Comparison of ENCODE assay signal across 10 mouse cellular contexts in the genomic region with DNA sequence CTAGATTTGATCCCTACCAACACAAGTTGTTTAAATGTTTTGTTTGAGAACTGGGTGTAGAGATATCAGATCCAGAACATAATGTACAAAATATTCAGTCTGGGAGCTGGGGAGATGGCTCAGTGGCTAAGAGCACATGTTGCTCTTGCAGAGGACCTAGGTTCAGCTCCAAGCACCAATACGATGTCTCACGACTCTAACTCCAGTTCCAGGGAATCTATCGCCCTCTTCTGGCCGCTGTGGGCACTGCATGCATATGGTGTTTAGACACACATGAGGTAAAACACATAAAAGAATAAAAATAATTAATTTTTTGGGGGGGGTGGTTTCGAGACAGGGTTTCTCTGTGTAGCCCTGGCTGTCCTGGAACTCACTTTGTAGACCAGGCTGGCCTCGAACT. TPM values are rescaled to one million over a fixed set of nuclear protein-coding genes. Genes with fewer than 3 reads are reported as not detected.
A peak's percentile ranks its signal among the peaks of the same experiment; 100 is the strongest.
DNase-seq lines count a peak whose midpoint lies in the region; ATAC-seq and TF ChIP-seq lines count a peak whose summit lies in the region.
"Had no signal": no experiment of that assay in that cellular context is flagged by ENCODE, and none has a peak within 500 bp of the region (broad histone marks: within the 10 kb centered on the region; RNA-seq: fewer than 3 reads in every experiment).

No protein-coding gene starts in this region.

- 65% methylated on average over 6 of the region's 6 CpGs for WGBS in kidney, embryonic 14.5 days
- WGBS in midbrain, postnatal 0 days: 50% methylated on average over 6 of the region's 6 CpGs
- 42% methylated on average over 6 of the region's 6 CpGs for WGBS in forebrain, embryonic 15.5 days

- no peaks in the 10 kb centered on the region for H3K4me1 ChIP-seq in kidney, embryonic 14.5 days (ENCODE audit: control insufficient read depth, insufficient read depth, low read length)
- peaks cover 4% of the 10 kb centered on the region; the same call in 1 of the 2 replicates for H3K4me1 ChIP-seq in bone marrow macrophage, adult 2 months (ENCODE audit: control insufficient read depth, insufficient read depth, low read length)
- no peaks in the 10 kb centered on the region; the same call in 1 of the 2 replicates for H3K4me1 ChIP-seq in midbrain, postnatal 0 days (ENCODE audit: insufficient read depth, low read length)
- no peaks in the 10 kb centered on the region for H3K4me1 ChIP-seq in forebrain, embryonic 15.5 days

- H3K27me3 ChIP-seq in kidney, embryonic 14.5 days (ENCODE audit: control insufficient read depth, insufficient read depth, low read length): no peaks in the 10 kb centered on the region
- no peaks in the 10 kb centered on the region for H3K27me3 ChIP-seq in midbrain, postnatal 0 days (ENCODE audit: insufficient read depth, low read length)
- H3K27me3 ChIP-seq in forebrain, embryonic 15.5 days: no peaks in the 10 kb centered on the region

- H3K9me3 ChIP-seq in kidney, embryonic 14.5 days (ENCODE audit: control insufficient read depth, low read length): no peaks in the 10 kb centered on the region
- no peaks in the 10 kb centered on the region for H3K9me3 ChIP-seq in midbrain, postnatal 0 days (ENCODE audit: low read length)
- no peaks in the 10 kb centered on the region for H3K9me3 ChIP-seq in forebrain, embryonic 15.5 days

- DNase-seq in adrenal gland, postnatal 36 days: peak; percentile 50 to 53
- DNase-seq in adrenal gland, postnatal 4 days (ENCODE audit: low spot score in 2 of 2): no peak
- peak; percentile 57 for DNase-seq in kidney, postnatal 10 days
- no peak for DNase-seq in midbrain, postnatal 0 days (ENCODE audit: low spot score)
- no peak for DNase-seq in left cerebral cortex, adult 11 months (ENCODE audit: low spot score)

- no peak for TF ChIP-seq POLR2A in bone marrow macrophage, adult 2 months (IDR thresholded peaks at IDR 0.05; ENCODE audit: borderline replicate concordance, low read depth, low read length)

- no peak overlapping the region for H3K4me2 ChIP-seq in kidney, embryonic 14.5 days (replicated peaks; ENCODE audit: low read depth, low read length)
- no peak overlapping the region for H3K4me2 ChIP-seq in midbrain, postnatal 0 days (ENCODE audit: low read depth, low read length, poor library complexity, severe bottlenecking)
- H3K4me2 ChIP-seq in forebrain, embryonic 15.5 days (replicated peaks): no peak overlapping the region

- H3K4me3 ChIP-seq in kidney, embryonic 14.5 days (ENCODE audit: low read length): no peak overlapping the region
- no peak overlapping the region for H3K4me3 ChIP-seq in bone marrow macrophage, adult 2 months (ENCODE audit: insufficient read depth, low read length)
- no peak overlapping the region for H3K4me3 ChIP-seq in midbrain, postnatal 0 days (ENCODE audit: low read depth, low read length)
- no peak overlapping the region for H3K4me3 ChIP-seq in forebrain, embryonic 15.5 days

- no peak for ATAC-seq in kidney, embryonic 14.5 days (ENCODE audit: low FRiP score, low TSS enrichment)
- ATAC-seq in midbrain, postnatal 0 days (ENCODE audit: low FRiP score): no peak
- no peak for ATAC-seq in forebrain, embryonic 15.5 days (replicated peaks)

- H3K9ac ChIP-seq in kidney, embryonic 14.5 days (ENCODE audit: low read depth, low read length): no peak overlapping the region
- H3K9ac ChIP-seq in midbrain, postnatal 0 days (replicated peaks; ENCODE audit: low read length, poor library complexity, severe bottlenecking): no peak overlapping the region
- no peak overlapping the region for H3K9ac ChIP-seq in forebrain, embryonic 15.5 days (replicated peaks)

- TF ChIP-seq CTCF in bone marrow macrophage, adult 2 months (IDR thresholded peaks at IDR 0.05; ENCODE audit: low read depth, low read length): peak; percentile 43; the same call in 1 of the 2 replicates
- peak; percentile 68 for TF ChIP-seq CTCF in midbrain, postnatal 0 days (IDR thresholded peaks at IDR 0.05)

- H3K27ac ChIP-seq in kidney, embryonic 14.5 days (ENCODE audit: low read depth, low read length): no peak overlapping the region
- H3K27ac ChIP-seq in bone marrow macrophage, adult 2 months (ENCODE audit: insufficient read depth, low read depth, low read length): no peak overlapping the region
- no peak overlapping the region for H3K27ac ChIP-seq in midbrain, postnatal 0 days (ENCODE audit: low read depth, low read length)
- H3K27ac ChIP-seq in forebrain, embryonic 15.5 days (replicated peaks): no peak overlapping the region
- H3K27ac ChIP-seq: macrophage had no signal

- H3K36me3 ChIP-seq in kidney, embryonic 14.5 days (ENCODE audit: control insufficient read depth, insufficient read depth, low read length): no peaks in the 10 kb centered on the region
- no peaks in the 10 kb centered on the region for H3K36me3 ChIP-seq in midbrain, postnatal 0 days (ENCODE audit: insufficient read depth, low read length)
- no peaks in the 10 kb centered on the region for H3K36me3 ChIP-seq in forebrain, embryonic 15.5 days

RNA-seq across cellular contexts. Expression of a gene that starts 23.3 kb away (rescaled TPM):
- 1 to 10 TPM; 6.5 to 9.7 TPM for total RNA-seq in adrenal gland, postnatal 36 days (2021)
- total RNA-seq in adrenal gland, postnatal 4 days (2021): 10 to 100 TPM; 10.1 to 12.8 TPM
- 7.7 and 13.3 TPM in 2 replicates for polyA plus RNA-seq in kidney, embryonic 14.5 days (2014; fragmentation: Nextera tagmentation; extraction: Ambion mirVana)
- 7.1 and 7.7 TPM in 2 replicates for polyA plus RNA-seq in bone marrow macrophage, adult 2 months (2012; ENCODE audit: insufficient read depth, insufficient read length, missing spikeins)
- 38.0 and 51.1 TPM in 2 replicates for total RNA-seq in midbrain, postnatal 0 days (2014; rRNA removed)
- polyA plus RNA-seq in midbrain, postnatal 0 days (2015; fragmentation: Nextera tagmentation; extraction: Ambion mirVana): 23.6 and 31.4 TPM in 2 replicates
- polyA plus RNA-seq in forebrain, embryonic 15.5 days (2015; fragmentation: Nextera tagmentation; extraction: Ambion mirVana): 35.0 and 36.3 TPM in 2 replicates

RNA-seq across cellular contexts. Expression of a gene that starts 42.5 kb away (rescaled TPM):
- 1 to 10 TPM; 4.2 to 5.7 TPM for total RNA-seq in adrenal gland, postnatal 36 days (2021)
- 1 to 10 TPM; 4.3 to 6.5 TPM for total RNA-seq in adrenal gland, postnatal 4 days (2021)
- 0.47 TPM in 1 of 2 replicates, not detected in the other for polyA plus RNA-seq in kidney, embryonic 14.5 days (2014; fragmentation: Nextera tagmentation; extraction: Ambion mirVana)
- polyA plus RNA-seq in bone marrow macrophage, adult 2 months (2012; ENCODE audit: insufficient read depth, insufficient read length, missing spikeins): 0.78 TPM in 1 of 2 replicates, not detected in the other
- not detected in 2 replicates for total RNA-seq in midbrain, postnatal 0 days (2014; rRNA removed)
- polyA plus RNA-seq in midbrain, postnatal 0 days (2015; fragmentation: Nextera tagmentation; extraction: Ambion mirVana): 2.1 and 3.1 TPM in 2 replicates
- 5.6 and 7.4 TPM in 2 replicates for polyA plus RNA-seq in forebrain, embryonic 15.5 days (2015; fragmentation: Nextera tagmentation; extraction: Ambion mirVana)
- polyA plus RNA-seq: gonadal fat pad, adult 2 months had no signal

Comparison
In these comparisons a context has a peak if more than half of its experiments do, and no peak if none do; other contexts are left out.
1. DNase-seq: peak in adrenal gland, postnatal 36 days (2 of 2) and kidney, postnatal 10 days (single experiment); none in adrenal gland, postnatal 4 days (0 of 2), midbrain, postnatal 0 days (single experiment) and left cerebral cortex, adult 11 months (single experiment).